Mouse (Mus musculus) ES-E14 (cell line): ENCODE data around the gene Atp6v0a1. TPM values are rescaled to one million over a fixed set of nuclear protein-coding genes. Genes with fewer than 3 reads are reported as not detected.

Source experiments
- DNase-seq: peaks from one replicate; pipeline ENCODE4 v3.0.0-alpha.2; 2013; ENCODE audit warnings: low read depth, low spot score
- H3K27ac ChIP-seq: 2 replicates; pipeline ENCODE4 v1.5.1; 2012; ENCODE audit warnings: low read depth, mild to moderate bottlenecking, low read length, moderate library complexity, mixed read lengths; ENCODE audit not compliant: poor library complexity, insufficient read depth, severe bottlenecking
- H3K36me3 ChIP-seq: 2 replicates; pipeline ENCODE4 v1.6.1; 2012; ENCODE audit warnings: mild to moderate bottlenecking, low read length, moderate library complexity, mixed read lengths; ENCODE audit not compliant: control insufficient read depth, poor library complexity, insufficient read depth, severe bottlenecking
- H3K4me1 ChIP-seq, 2 experiments: fragments of 150-350 bp in 1 of 2; sonication (generic) in 1 of 2; 2 replicates each; pipeline ENCODE4 v1.6.1; 2012; ENCODE audit warnings: low read length in 2 of 2, mild to moderate bottlenecking in 1 of 2, mixed read lengths in 1 of 2; ENCODE audit not compliant: control insufficient read depth in 2 of 2, insufficient read depth in 2 of 2, poor library complexity in 1 of 2
- H3K4me3 ChIP-seq, 2 experiments: fragments of 150-350 bp in 1 of 2; sonication (generic) in 1 of 2; 2 replicates each; pipeline ENCODE4 v1.5.1; 2012; ENCODE audit warnings: low read length in 2 of 2, low read depth in 1 of 2, mild to moderate bottlenecking in 1 of 2, mixed read lengths in 1 of 2; ENCODE audit not compliant: insufficient read depth in 1 of 2, poor library complexity in 1 of 2, severe bottlenecking in 1 of 2
- H3K9ac ChIP-seq: 2 replicates; pipeline ENCODE4 v1.6.1; 2012; ENCODE audit warnings: low read depth, mild to moderate bottlenecking, low read length, mixed read lengths; ENCODE audit not compliant: poor library complexity, insufficient read depth, severe bottlenecking
- H3K9me3 ChIP-seq: fragments of 150-350 bp; sonication (generic); 2 replicates; pipeline ENCODE4 v1.6.1; 2012; ENCODE audit warnings: low read depth, mild to moderate bottlenecking, low read length; ENCODE audit not compliant: control insufficient read depth, insufficient read depth
- CHD2 ChIP-seq: IDR thresholded peaks from 2 replicates; pipeline ENCODE4 v1.6.1; 2014; ENCODE audit warnings: mild to moderate bottlenecking, low read depth, low read length, inconsistent platforms
- HCFC1 ChIP-seq: IDR thresholded peaks from 2 replicates; pipeline ENCODE4 v1.6.1; 2012; ENCODE audit warnings: low read length, inconsistent platforms, borderline replicate concordance; ENCODE audit not compliant: insufficient read depth
- MAFK ChIP-seq: IDR thresholded peaks from 2 replicates; pipeline ENCODE4 v1.6.1; 2014; ENCODE audit warnings: mild to moderate bottlenecking, low read depth, low read length, inconsistent platforms; ENCODE audit not compliant: insufficient read depth
- ZC3H11A ChIP-seq: IDR thresholded peaks from 2 replicates; pipeline ENCODE4 v1.6.1; 2012; ENCODE audit warnings: low read depth, mild to moderate bottlenecking, inconsistent platforms, low read length, borderline replicate concordance
- ZNF384 ChIP-seq: IDR thresholded peaks from 2 replicates; pipeline ENCODE4 v1.6.1; 2012; ENCODE audit warnings: low read depth, low read length, inconsistent platforms
- in situ Hi-C, 2 experiments: fragments of 600-800 bp; cut with MboI; formaldehyde crosslinking; loops; one replicate each; pipeline ENCODE4 v1.15.1; 2025; ENCODE audit warnings: low sequenced_read_pairs in 2 of 2, inconsistent platforms in 1 of 2; ENCODE audit not compliant: unreplicated experiment in 2 of 2
- total RNA-seq: library from RNA; depleted of rRNA; stranded (reverse); fragments of 300-350 nt; gene quantifications from 2 replicates; pipeline ENCODE4 v1.2.3, GENCODE M21; 2012

Atp6v0a1 gene
- total RNA-seq, 1 experiment = 38.1 TPM

DNA sequence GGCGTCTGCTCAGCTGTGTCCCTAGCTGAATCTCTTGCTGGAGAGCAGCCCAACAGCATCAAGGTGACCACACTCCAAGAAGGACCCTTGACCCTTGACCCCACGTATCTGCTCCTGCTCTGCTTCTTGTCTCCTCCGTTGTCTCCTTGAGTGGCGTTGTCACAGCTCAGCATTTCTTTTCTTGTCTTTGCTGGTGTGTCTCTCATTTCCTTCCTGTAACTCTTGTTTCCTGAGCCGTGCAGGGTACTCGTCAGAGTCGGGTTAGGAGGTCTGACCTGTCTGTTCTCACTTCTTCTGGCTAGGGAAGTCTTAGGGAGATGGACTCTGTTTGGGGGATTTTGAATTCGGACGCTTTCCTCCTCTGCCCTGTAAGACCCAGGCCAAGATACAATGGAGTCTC, 37.2 kb downstream of the Atp6v0a1 start:
- no peak for DNase-seq
- no peak overlapping the region for H3K27ac ChIP-seq
- H3K9me3 ChIP-seq = no peaks in the 10 kb centered on the region
- peaks cover 0 to 2% of the 10 kb centered on the region in 2 experiments; a peak in 2 of 4 replicates for H3K4me1 ChIP-seq
- TF ChIP-seq HCFC1 = no peak
- TF ChIP-seq MAFK = no peak
- TF ChIP-seq ZNF384 = no peak
- no peak for TF ChIP-seq ZC3H11A
- no peak for TF ChIP-seq CHD2
- no peak overlapping the region for H3K4me3 ChIP-seq
- in situ Hi-C loops = no loop called here
- peaks cover 8% of the 10 kb centered on the region; the same call in 1 of the 2 replicates for H3K36me3 ChIP-seq
- no peak overlapping the region for H3K9ac ChIP-seq

DNA sequence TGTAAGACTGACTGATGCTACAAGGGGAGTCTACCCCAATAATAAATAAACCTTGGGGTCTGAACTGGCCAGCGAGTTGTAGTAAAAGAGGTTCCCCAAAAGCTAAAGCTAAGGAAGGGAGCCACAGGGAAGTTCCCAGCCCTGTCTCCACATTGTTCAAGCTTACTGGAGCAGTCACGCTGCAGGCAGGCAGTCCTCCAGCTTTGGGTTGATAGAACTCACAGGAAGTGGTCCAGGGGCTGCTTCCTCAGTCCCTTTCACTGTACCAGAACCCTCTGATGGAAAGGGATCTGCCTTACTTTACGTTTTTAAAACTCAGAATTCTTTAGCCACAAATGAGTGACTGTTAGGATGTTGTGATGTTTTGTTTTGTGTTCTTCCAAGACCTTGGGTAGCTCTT, 38.2 kb downstream of the Atp6v0a1 start:
- H3K4me1 ChIP-seq = peaks cover 0 to 2% of the 10 kb centered on the region in 2 experiments; a peak in 2 of 4 replicates
- H3K4me3 ChIP-seq = no peak overlapping the region
- no peak overlapping the region for H3K27ac ChIP-seq
- no peak overlapping the region for H3K9ac ChIP-seq
- H3K9me3 ChIP-seq = no peaks in the 10 kb centered on the region
- TF ChIP-seq CHD2 = no peak
- no peak for TF ChIP-seq MAFK
- no peak for TF ChIP-seq ZC3H11A
- TF ChIP-seq HCFC1 = no peak
- TF ChIP-seq ZNF384 = no peak
- no peak for DNase-seq
- H3K36me3 ChIP-seq = peaks cover 8% of the 10 kb centered on the region; the same call in 1 of the 2 replicates
- in situ Hi-C loops = no loop called here

DNA sequence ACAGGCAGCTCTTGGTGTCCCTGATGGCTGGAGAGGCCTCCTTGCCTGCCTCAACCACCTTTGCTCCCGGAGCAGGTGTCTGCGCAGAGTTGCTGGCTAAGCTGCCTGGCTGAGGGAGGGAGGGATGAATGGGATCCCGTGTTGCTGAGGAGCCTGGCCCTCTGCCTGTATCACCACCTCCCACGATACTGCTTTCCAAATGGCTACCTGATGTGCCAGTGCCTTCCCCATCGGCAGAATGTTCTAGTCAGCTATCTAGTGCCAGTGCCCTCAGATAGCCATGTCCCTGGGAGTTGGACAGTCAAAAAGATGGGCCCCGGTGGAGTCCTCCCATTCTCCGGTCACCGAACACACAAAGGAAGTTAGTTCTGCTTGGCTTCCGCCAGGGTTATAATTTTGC, 41.1 kb downstream of the Atp6v0a1 start:
- H3K4me3 ChIP-seq = no peak overlapping the region
- no peak for DNase-seq
- H3K9me3 ChIP-seq = no peaks in the 10 kb centered on the region
- peaks cover 4% of the 10 kb centered on the region; the same call in 1 of the 2 replicates for H3K36me3 ChIP-seq
- H3K9ac ChIP-seq = no peak overlapping the region
- peaks cover under 1 to 4% of the 10 kb centered on the region in 2 experiments; a peak in 3 of 4 replicates for H3K4me1 ChIP-seq
- TF ChIP-seq MAFK (no peak), CHD2 (no peak), ZNF384 (no peak), HCFC1 (no peak), ZC3H11A (no peak)
- H3K27ac ChIP-seq = no peak overlapping the region
- in situ Hi-C loops = no loop called here

DNA sequence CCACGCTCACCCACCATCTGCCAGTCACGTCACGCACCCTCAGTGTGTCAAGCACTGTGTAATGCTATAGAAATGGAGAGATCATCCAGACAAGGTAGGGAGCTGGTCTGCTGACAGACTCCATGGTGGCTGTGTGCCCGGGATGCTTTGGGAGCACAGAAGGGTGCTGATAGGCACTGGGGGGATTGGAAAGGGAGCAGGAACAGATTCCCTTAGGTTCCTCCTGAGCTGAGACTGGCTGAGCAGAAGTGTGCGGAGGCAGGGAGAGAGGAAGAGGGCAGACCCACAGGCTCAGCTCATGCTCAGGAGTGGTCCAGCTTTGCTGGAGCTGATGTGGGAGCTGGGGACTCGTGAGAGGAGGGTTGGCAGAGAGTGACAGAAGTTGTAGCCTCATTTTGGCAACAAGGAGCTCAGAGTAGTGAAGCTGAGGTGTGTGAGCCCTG, 41.8 kb downstream of the Atp6v0a1 start:
- TF ChIP-seq ZC3H11A (no peak), HCFC1 (no peak), CHD2 (no peak)
- in situ Hi-C loops = no loop called here
- Histone ChIP-seq H3K36me3 (peaks cover 3% of the 10 kb centered on the region; the same call in 1 of the 2 replicates), H3K4me3 (no peak overlapping the region), H3K4me1 (peaks cover 4% of the 10 kb centered on the region in 2 experiments; a peak in 3 of 4 replicates), H3K27ac (no peak overlapping the region), H3K9ac (no peak overlapping the region), H3K9me3 (no peaks in the 10 kb centered on the region)
- DNase-seq = no peak

DNA sequence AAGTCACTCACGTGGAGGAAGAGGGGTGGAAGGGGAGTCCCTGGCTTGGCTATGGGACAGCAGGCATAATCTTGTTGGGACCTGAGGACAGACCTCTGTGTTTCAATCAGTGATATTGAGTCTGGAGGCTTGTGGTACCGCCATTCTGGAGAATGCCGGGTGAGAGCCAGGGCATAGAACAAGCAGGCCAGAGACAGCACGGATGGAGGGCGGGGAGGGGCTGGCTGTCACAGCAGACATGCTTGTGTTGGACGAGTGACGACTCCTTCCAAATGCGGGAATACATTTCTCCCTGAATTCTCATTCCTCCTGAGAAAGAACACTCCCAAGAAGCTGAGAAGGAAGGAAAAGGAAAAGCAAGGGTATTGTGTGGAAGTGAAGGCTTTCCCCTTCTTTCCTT, 42.4 kb downstream of the Atp6v0a1 start:
- Histone ChIP-seq H3K9ac (no peak overlapping the region), H3K36me3 (peaks cover 3% of the 10 kb centered on the region; the same call in 1 of the 2 replicates)

More for the DNA sequence above, 42.4 kb downstream of the Atp6v0a1 start:
- no peak overlapping the region for H3K27ac ChIP-seq
- no peak for TF ChIP-seq CHD2
- no peak for TF ChIP-seq ZC3H11A
- no peak for TF ChIP-seq HCFC1
- TF ChIP-seq ZNF384 = no peak
- no peak for TF ChIP-seq MAFK
- H3K9me3 ChIP-seq = no peaks in the 10 kb centered on the region
- in situ Hi-C loops = no loop called here
- peaks cover 2 to 4% of the 10 kb centered on the region in 2 experiments; a peak in 3 of 4 replicates for H3K4me1 ChIP-seq
- no peak overlapping the region for H3K4me3 ChIP-seq
- DNase-seq = no peak
